Mouse (Mus musculus): ENCODE data around the gene Vwa2. TPM values are rescaled to one million over a fixed set of nuclear protein-coding genes. Genes with fewer than 3 reads are reported as not detected.

Gene Vwa2
- polyA plus RNA-seq, 1 experiment: 0.02 TPM

GRCm38 (mm10) chr19:56891438-56891837, 17.4 kb downstream of the Vwa2 start:
- H3K27me3 ChIP-seq (ENCODE audit: control insufficient read depth, insufficient read depth, insufficient read length): no peaks in the 10 kb centered on the region
- H3K36me3 ChIP-seq (ENCODE audit: control insufficient read depth, insufficient read depth): no peaks in the 10 kb centered on the region
- no peak overlapping the region for H3ac ChIP-seq (ENCODE audit: control insufficient read depth, insufficient read length, low read depth)
- no peak overlapping the region for H3K4me3 ChIP-seq (ENCODE audit: insufficient read depth, poor library complexity, severe bottlenecking)
- H3K79me3 ChIP-seq (ENCODE audit: low read depth): no peaks in the 10 kb centered on the region
- no peak for TF ChIP-seq CTCF (IDR thresholded peaks at IDR 0.05; ENCODE audit: control insufficient read depth, insufficient read depth, insufficient read length)
- TF ChIP-seq USF1 (IDR thresholded peaks at IDR 0.05; ENCODE audit: low read depth): no peak
- no peak for TF ChIP-seq MAX (IDR thresholded peaks at IDR 0.05)
- no peak for TF ChIP-seq FOSL1 (IDR thresholded peaks at IDR 0.05; ENCODE audit: insufficient read depth, low read length, poor library complexity, severe bottlenecking)
- no peak for TF ChIP-seq CEBPB (IDR thresholded peaks at IDR 0.05; ENCODE audit: low read depth)
- no peak for TF ChIP-seq MYOG (IDR thresholded peaks at IDR 0.05; ENCODE audit: control insufficient read depth, extremely low read depth, insufficient read length)
- no peak for TF ChIP-seq MYOD1 (IDR thresholded peaks at IDR 0.05; ENCODE audit: control insufficient read depth, insufficient read length, low read depth)
- no peaks in the 10 kb centered on the region for H3K79me2 ChIP-seq (ENCODE audit: control insufficient read depth, insufficient read depth)

GRCm38 (mm10) chr19:56892586-56892985, 18.5 kb downstream of the Vwa2 start:
- no peaks in the 10 kb centered on the region for H3K36me3 ChIP-seq (ENCODE audit: control insufficient read depth, insufficient read depth)
- no peak overlapping the region for H3K4me3 ChIP-seq (ENCODE audit: insufficient read depth, poor library complexity, severe bottlenecking)
- TF ChIP-seq MYOG (IDR thresholded peaks at IDR 0.05; ENCODE audit: control insufficient read depth, extremely low read depth, insufficient read length) (no peak), CEBPB (IDR thresholded peaks at IDR 0.05; ENCODE audit: low read depth) (no peak), MAX (IDR thresholded peaks at IDR 0.05) (no peak), MYOD1 (IDR thresholded peaks at IDR 0.05; ENCODE audit: control insufficient read depth, insufficient read length, low read depth) (no peak), CTCF (IDR thresholded peaks at IDR 0.05; ENCODE audit: control insufficient read depth, insufficient read depth, insufficient read length) (no peak), USF1 (IDR thresholded peaks at IDR 0.05; ENCODE audit: low read depth) (no peak), FOSL1 (IDR thresholded peaks at IDR 0.05; ENCODE audit: insufficient read depth, low read length, poor library complexity, severe bottlenecking) (no peak)
- H3ac ChIP-seq (ENCODE audit: control insufficient read depth, insufficient read length, low read depth): no peak overlapping the region
- no peaks in the 10 kb centered on the region for H3K79me3 ChIP-seq (ENCODE audit: low read depth)
- H3K27me3 ChIP-seq (ENCODE audit: control insufficient read depth, insufficient read depth, insufficient read length): no peaks in the 10 kb centered on the region
- H3K79me2 ChIP-seq (ENCODE audit: control insufficient read depth, insufficient read depth): no peaks in the 10 kb centered on the region

GRCm38 (mm10) chr19:56893326-56893725, 19.3 kb downstream of the Vwa2 start:
- Histone ChIP-seq H3K79me2 (ENCODE audit: control insufficient read depth, insufficient read depth) (no peaks in the 10 kb centered on the region), H3K27me3 (ENCODE audit: control insufficient read depth, insufficient read depth, insufficient read length) (no peaks in the 10 kb centered on the region), H3ac (ENCODE audit: control insufficient read depth, insufficient read length, low read depth) (no peak overlapping the region), H3K36me3 (ENCODE audit: control insufficient read depth, insufficient read depth) (no peaks in the 10 kb centered on the region), H3K79me3 (ENCODE audit: low read depth) (no peaks in the 10 kb centered on the region), H3K4me3 (ENCODE audit: insufficient read depth, poor library complexity, severe bottlenecking) (no peak overlapping the region)
- TF ChIP-seq CEBPB (IDR thresholded peaks at IDR 0.05; ENCODE audit: low read depth) (no peak), MAX (IDR thresholded peaks at IDR 0.05) (no peak), FOSL1 (IDR thresholded peaks at IDR 0.05; ENCODE audit: insufficient read depth, low read length, poor library complexity, severe bottlenecking) (no peak), MYOD1 (IDR thresholded peaks at IDR 0.05; ENCODE audit: control insufficient read depth, insufficient read length, low read depth) (no peak), USF1 (IDR thresholded peaks at IDR 0.05; ENCODE audit: low read depth) (no peak), MYOG (IDR thresholded peaks at IDR 0.05; ENCODE audit: control insufficient read depth, extremely low read depth, insufficient read length) (no peak), CTCF (IDR thresholded peaks at IDR 0.05; ENCODE audit: control insufficient read depth, insufficient read depth, insufficient read length) (no peak)

GRCm38 (mm10) chr19:56897654-56898053, 23.6 kb downstream of the Vwa2 start:
- H3K36me3 ChIP-seq (ENCODE audit: control insufficient read depth, insufficient read depth): no peaks in the 10 kb centered on the region
- H3K4me3 ChIP-seq (ENCODE audit: insufficient read depth, poor library complexity, severe bottlenecking): no peak overlapping the region
- no peaks in the 10 kb centered on the region for H3K79me3 ChIP-seq (ENCODE audit: low read depth)
- H3K79me2 ChIP-seq (ENCODE audit: control insufficient read depth, insufficient read depth): no peaks in the 10 kb centered on the region
- H3ac ChIP-seq (ENCODE audit: control insufficient read depth, insufficient read length, low read depth): no peak overlapping the region
- no peak for TF ChIP-seq FOSL1 (IDR thresholded peaks at IDR 0.05; ENCODE audit: insufficient read depth, low read length, poor library complexity, severe bottlenecking)
- no peak for TF ChIP-seq CEBPB (IDR thresholded peaks at IDR 0.05; ENCODE audit: low read depth)
- TF ChIP-seq CTCF (IDR thresholded peaks at IDR 0.05; ENCODE audit: control insufficient read depth, insufficient read depth, insufficient read length): no peak
- TF ChIP-seq USF1 (IDR thresholded peaks at IDR 0.05; ENCODE audit: low read depth): no peak
- no peak for TF ChIP-seq MYOD1 (IDR thresholded peaks at IDR 0.05; ENCODE audit: control insufficient read depth, insufficient read length, low read depth)
- no peak for TF ChIP-seq MAX (IDR thresholded peaks at IDR 0.05)
- TF ChIP-seq MYOG (IDR thresholded peaks at IDR 0.05; ENCODE audit: control insufficient read depth, extremely low read depth, insufficient read length): no peak
- peaks cover 6% of the 10 kb centered on the region for H3K27me3 ChIP-seq (ENCODE audit: control insufficient read depth, insufficient read depth, insufficient read length)

GRCm38 (mm10) chr19:56904095-56904494, 30.0 kb downstream of the Vwa2 start:
- Histone ChIP-seq H3ac (ENCODE audit: control insufficient read depth, insufficient read length, low read depth) (no peak overlapping the region), H3K79me2 (ENCODE audit: control insufficient read depth, insufficient read depth) (no peaks in the 10 kb centered on the region), H3K4me3 (ENCODE audit: insufficient read depth, poor library complexity, severe bottlenecking) (no peak overlapping the region), H3K79me3 (ENCODE audit: low read depth) (no peaks in the 10 kb centered on the region), H3K27me3 (ENCODE audit: control insufficient read depth, insufficient read depth, insufficient read length) (peaks cover 6% of the 10 kb centered on the region), H3K36me3 (ENCODE audit: control insufficient read depth, insufficient read depth) (no peaks in the 10 kb centered on the region)
- TF ChIP-seq CEBPB (IDR thresholded peaks at IDR 0.05; ENCODE audit: low read depth) (no peak), MAX (IDR thresholded peaks at IDR 0.05) (no peak), FOSL1 (IDR thresholded peaks at IDR 0.05; ENCODE audit: insufficient read depth, low read length, poor library complexity, severe bottlenecking) (no peak), CTCF (IDR thresholded peaks at IDR 0.05; ENCODE audit: control insufficient read depth, insufficient read depth, insufficient read length) (no peak), USF1 (IDR thresholded peaks at IDR 0.05; ENCODE audit: low read depth) (no peak), MYOD1 (IDR thresholded peaks at IDR 0.05; ENCODE audit: control insufficient read depth, insufficient read length, low read depth) (no peak), MYOG (IDR thresholded peaks at IDR 0.05; ENCODE audit: control insufficient read depth, extremely low read depth, insufficient read length) (no peak)

GRCm38 (mm10) chr19:56905395-56905794, 31.3 kb downstream of the Vwa2 start:
- TF ChIP-seq USF1 (IDR thresholded peaks at IDR 0.05; ENCODE audit: low read depth) (no peak), MYOG (IDR thresholded peaks at IDR 0.05; ENCODE audit: control insufficient read depth, extremely low read depth, insufficient read length) (no peak), CEBPB (IDR thresholded peaks at IDR 0.05; ENCODE audit: low read depth) (no peak), FOSL1 (IDR thresholded peaks at IDR 0.05; ENCODE audit: insufficient read depth, low read length, poor library complexity, severe bottlenecking) (no peak), CTCF (IDR thresholded peaks at IDR 0.05; ENCODE audit: control insufficient read depth, insufficient read depth, insufficient read length) (no peak)
- Histone ChIP-seq H3K27me3 (ENCODE audit: control insufficient read depth, insufficient read depth, insufficient read length) (peaks cover 6% of the 10 kb centered on the region), H3K36me3 (ENCODE audit: control insufficient read depth, insufficient read depth) (no peaks in the 10 kb centered on the region), H3ac (ENCODE audit: control insufficient read depth, insufficient read length, low read depth) (no peak overlapping the region), H3K4me3 (ENCODE audit: insufficient read depth, poor library complexity, severe bottlenecking) (no peak overlapping the region), H3K79me3 (ENCODE audit: low read depth) (no peaks in the 10 kb centered on the region), H3K79me2 (ENCODE audit: control insufficient read depth, insufficient read depth) (no peaks in the 10 kb centered on the region)

Data from C2C12 (cell line).